Mouse (Mus musculus): ENCODE data around the gene Mrto4.

GRCm38 (mm10) chr4:139368038-139368437, 15.7 kb upstream of the Mrto4 start:
- TF ChIP-seq CTCF (IDR thresholded peaks at IDR 0.05; ENCODE audit: control insufficient read depth, insufficient read depth, insufficient read length): no peak
- TF ChIP-seq MYOD1 (IDR thresholded peaks at IDR 0.05; ENCODE audit: control insufficient read depth, insufficient read length, low read depth): no peak
